Mouse (Mus musculus) layer of hippocampus, adult 18-20 months (tissue): ENCODE data around the gene Scarb2. TPM values are rescaled to one million over a fixed set of nuclear protein-coding genes. Genes with fewer than 3 reads are reported as not detected.

Experiments used
- DNase-seq, 2 experiments: peaks; one replicate each; pipeline ENCODE4 v3.0.0; 2022; ENCODE audit warnings: low spot score in 2 of 2
- total RNA-seq, 2 experiments: library from RNA; stranded (reverse); gene quantifications; 2 replicates each; pipeline ENCODE4 v1.2.3; 2021

Scarb2 gene
- total RNA-seq, 2 experiments from 2014 or later: 92.7 to 93.2 TPM

- DNase-seq: no peak
Observed at GRCm38 (mm10) chr5:92438540-92438939, 68.1 kb downstream of the Scarb2 start.

DNA sequence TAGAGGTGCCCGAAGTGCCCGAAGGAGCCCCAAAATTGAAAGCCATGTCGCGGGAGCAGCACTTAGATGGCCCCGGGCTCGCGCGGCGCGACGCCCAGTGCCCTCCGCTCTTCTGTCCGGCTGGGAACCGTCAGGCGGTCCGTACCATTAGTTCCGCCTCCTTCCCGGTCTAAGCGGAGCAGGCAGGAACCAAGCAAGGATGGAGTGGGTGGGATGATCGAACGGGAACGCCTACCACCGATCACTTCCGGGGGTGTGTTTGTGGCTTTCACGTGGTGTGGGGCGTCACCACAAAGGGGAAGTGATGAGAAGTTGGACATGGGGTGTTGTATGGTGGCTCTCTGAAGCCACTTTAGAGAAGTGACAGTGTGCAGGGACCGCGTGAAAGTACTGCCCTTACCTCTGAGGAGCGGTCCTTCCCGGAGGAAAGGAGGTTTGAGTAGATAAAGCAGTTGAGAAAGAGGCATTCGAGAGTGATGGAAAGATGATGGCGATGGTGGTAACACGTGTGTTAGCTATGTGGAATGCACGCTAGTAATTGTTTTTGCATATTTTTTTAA, 71.5 kb downstream of the Scarb2 start, which contains the start of gene Nup54:
Gene Nup54 (minus strand): TSS at position 195 of the 560 bp plus-strand sequence.
- peak; percentile 97 for DNase-seq

GRCm38 (mm10) chr5:92434571-92434985, 72.1 kb downstream of the Scarb2 start:
- no peak for DNase-seq

DNA sequence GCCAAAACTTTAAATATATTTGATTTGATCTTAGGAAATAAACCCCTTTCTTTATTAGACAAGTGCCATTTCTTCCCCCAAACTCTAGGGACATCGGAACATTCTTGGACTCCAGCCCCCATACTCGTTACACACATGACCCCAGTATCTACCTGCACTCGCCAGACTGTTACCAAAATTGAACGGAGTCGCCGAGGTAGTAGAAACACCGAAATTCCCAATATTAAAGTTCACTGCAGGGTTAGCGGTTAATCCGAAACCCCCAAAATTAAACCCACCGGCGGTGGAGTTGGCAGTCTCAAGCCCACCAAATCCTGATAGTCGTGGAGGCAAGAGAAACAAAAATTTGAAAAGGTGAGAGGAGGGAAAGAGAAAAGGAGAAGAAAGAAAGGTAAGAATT, 72.6 kb downstream of the Scarb2 start:
- no peak for DNase-seq

DNA sequence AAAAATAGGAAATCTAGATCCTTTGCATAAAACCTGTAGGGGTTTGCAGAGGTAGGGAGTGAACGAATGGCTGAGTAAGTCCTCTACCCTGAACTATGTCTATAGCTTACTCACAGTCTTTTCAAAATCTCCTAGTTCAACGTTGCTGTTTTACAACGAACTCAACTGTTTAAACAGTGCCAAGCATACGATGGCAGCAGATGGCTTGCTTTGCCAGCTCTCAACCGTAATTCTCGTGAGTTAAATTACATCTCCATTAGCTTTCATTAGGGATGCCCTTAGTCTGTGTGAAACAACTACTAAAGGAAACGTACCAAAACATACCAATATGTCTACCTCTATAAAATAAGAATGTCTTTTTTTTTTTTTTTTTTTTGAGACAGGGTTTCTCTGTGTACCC, 75.0 kb downstream of the Scarb2 start:
- DNase-seq: peak in 1 of 2 experiments; percentile 59

DNA sequence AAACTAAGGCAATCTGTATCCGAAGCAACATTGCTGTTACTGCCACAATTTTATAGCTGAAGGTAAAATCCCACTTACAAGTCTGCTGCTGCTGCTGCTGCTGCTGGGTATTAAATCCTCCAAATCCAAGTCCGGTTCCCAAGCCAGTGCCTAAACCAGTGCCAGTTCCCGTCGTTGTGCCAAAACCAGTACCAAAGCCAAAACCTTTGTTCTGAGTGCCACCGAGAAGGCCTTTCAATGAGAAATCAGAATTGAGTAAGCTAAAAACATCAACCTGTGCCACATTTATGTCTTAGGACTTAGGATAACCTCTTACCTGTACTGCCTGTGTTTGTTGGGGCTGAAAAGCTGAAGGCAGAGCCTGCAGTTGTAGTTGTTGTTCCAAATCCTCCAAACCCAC, 75.9 kb downstream of the Scarb2 start:
- peak in 1 of 2 experiments; percentile 42 for DNase-seq

- no peak for DNase-seq
Observed at GRCm38 (mm10) chr5:92424126-92424525, 82.5 kb downstream of the Scarb2 start.

DNA sequence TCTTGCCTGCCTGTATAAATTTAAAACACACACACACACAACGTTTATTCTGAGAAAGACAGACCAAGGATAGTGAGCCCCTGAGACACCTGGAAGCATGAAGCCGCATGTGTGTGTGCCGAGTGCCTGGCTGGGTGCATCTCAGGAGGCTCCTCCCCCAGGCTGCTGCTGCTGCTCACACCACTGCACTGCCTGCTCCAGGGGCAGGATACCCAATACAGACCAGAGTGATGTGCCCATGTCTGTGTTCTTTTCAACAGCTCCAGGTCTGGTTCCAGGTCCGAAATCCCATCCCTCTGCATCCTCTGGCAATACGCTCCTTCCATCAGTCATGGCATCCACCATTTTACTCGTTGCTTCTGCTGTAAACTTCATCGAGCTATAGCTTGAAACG, 92.7 kb downstream of the Scarb2 start:
- DNase-seq: no peak

GRCm38 (mm10) chr5:92413271-92413981, 93.2 kb downstream of the Scarb2 start:
- no peak for DNase-seq

DNA sequence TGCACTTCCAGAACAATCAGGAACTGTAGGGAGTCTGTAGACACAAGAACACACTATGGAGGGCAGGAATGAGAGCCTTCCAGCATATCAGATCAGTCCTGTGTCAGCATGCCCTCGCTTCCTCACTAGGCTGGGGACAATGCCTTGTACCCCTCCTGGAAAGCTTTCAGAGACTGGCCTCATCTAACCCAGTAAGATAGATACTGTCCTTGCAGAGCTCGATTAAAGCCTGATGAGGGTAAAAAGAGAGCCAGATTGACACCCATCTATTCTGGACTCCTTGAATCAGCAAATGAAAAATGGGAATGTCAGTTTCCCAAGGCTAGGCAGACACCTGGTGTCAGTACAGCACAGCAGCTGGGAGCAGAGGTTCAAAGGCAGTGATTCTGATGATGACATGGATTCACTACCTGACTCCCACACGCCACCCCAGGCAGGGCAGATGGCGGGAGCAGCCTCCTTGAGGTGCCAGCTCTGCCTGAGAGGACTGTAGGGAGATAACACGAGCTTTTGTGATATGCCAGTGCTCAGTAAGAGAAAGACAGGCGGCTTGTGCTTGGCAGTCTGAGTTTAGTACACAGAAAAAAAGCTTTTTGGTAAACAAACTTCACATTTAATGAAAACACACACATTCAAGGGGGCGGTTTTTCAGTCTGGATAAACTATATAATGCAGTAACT, 95.0 kb downstream of the Scarb2 start:
- DNase-seq: no peak

GRCm38 (mm10) chr5:92410486-92410885, 96.1 kb downstream of the Scarb2 start:
- no peak for DNase-seq

GRCm38 (mm10) chr5:92409361-92410155, 97.1 kb downstream of the Scarb2 start:
- no peak for DNase-seq

- no peak for DNase-seq
Observed at GRCm38 (mm10) chr5:92404400-92404678, 102.3 kb downstream of the Scarb2 start.

DNA sequence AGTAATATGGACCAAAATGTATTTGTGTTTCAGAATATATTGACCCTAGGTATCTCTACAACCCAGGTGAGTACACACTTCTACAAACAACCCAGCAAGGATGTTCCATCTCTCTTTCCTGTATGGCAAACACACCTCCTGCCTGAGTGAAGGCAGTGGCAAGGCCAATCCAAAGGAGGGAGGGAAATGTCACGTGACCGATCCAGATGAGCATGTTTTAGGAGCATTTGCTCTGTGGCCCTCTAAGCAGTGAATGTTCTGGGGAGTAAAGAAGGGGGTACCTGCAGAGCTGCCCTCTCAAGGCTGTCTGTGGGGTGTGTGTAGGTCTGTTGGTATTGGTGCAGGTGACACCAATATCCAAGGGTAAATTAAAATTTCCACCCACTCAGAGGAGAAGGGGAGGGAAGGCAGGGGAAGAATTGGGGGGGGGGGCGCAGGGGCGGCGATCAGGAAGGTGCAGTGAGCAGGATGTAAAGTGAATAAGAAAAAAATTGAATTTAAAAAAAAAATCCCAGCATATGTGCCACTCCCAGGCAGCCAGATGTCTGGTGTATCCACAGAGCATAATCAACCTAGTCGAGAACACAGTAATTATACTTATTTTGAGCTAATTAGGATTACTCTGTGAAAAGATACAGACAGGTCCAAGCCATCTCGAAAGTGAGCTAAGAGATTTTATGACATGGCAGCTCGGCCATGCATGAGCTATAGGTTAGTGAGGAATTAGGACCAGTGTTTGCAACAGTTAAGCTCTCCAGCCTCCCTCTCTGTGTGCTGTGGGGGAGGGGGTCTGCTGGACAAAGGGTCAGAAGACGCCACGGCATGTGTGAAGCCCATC, 102.9 kb downstream of the Scarb2 start:
- DNase-seq: no peak

- DNase-seq: no peak
Observed at GRCm38 (mm10) chr5:92402816-92403215, 103.8 kb downstream of the Scarb2 start.

DNA sequence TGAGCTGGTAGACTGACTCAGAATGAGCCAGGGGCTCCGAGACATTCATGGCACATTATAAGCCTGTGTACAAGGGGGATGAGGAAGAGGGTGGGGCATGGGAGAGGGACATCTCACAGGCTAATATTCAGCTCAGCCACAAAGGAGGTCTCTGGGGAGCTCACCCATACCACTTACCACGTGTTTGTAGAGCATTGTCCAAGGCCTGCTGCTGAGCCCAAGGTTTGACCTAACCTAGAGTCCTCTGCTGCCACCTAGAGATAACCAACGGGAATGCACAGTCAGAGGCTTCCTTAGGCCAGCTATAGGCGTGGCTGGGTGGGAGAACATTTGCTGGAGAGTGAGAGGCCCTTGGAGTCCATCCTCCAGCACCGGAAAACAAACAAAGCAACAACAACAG, 108.5 kb downstream of the Scarb2 start:
- peak in 1 of 2 experiments; percentile 80 for DNase-seq

- no peak for DNase-seq
Observed at GRCm38 (mm10) chr5:92396476-92396875, 110.2 kb downstream of the Scarb2 start.

GRCm38 (mm10) chr5:92395764-92396163, 110.9 kb downstream of the Scarb2 start:
- DNase-seq: no peak

- no peak for DNase-seq
Observed at GRCm38 (mm10) chr5:92393863-92394262, 112.8 kb downstream of the Scarb2 start.

GRCm38 (mm10) chr5:92392542-92392941, 114.1 kb downstream of the Scarb2 start:
- DNase-seq: no peak
